Mouse (Mus musculus) E14TG2a.4 (cell line): ENCODE data around the gene Il1rap.

Experiments
- CTCF ChIP-seq: conservative IDR thresholded peaks from 2 replicates; pipeline ENCODE4 v1.5.1; 2014; ENCODE audit warnings: low read length
- NANOG ChIP-seq: IDR thresholded peaks from 2 replicates; pipeline ENCODE4 v1.6.1; 2014; ENCODE audit warnings: borderline replicate concordance, low read length, mixed read lengths
- POU5F1 ChIP-seq: IDR thresholded peaks from 2 replicates; pipeline ENCODE4 v1.6.1; 2014; ENCODE audit warnings: low read length, borderline replicate concordance

DNA sequence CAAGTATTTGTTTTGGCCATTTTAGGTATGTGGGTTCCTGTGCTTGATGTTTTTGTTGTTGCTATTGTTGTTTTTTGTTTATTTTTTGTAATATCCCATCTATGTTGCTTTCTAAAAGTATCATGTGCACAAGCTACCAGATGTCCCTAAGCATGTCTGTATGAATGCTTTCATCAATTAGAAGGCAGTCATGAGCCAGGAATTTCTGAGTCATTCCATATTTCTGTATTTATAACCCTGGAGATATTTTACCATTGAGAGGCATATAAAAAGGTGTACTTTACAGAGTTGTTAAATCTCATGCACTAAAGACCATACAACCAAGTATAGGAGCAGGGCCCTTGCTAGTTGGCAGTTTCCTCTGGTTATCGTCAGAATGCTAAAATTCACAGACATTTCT, 41.6 kb downstream of the Il1rap start:
- TF ChIP-seq NANOG, result no peak
- TF ChIP-seq CTCF, result no peak
- no peak for TF ChIP-seq POU5F1
